Mouse (Mus musculus) ES-Bruce4 (cell line): Measurements from ENCODE around the gene Fuk. TPM values are rescaled to one million over a fixed set of nuclear protein-coding genes. Genes with fewer than 3 reads are reported as not detected.
A peak's percentile ranks its signal among the peaks of the same experiment; 100 is the strongest.

Experiments used
- H3K27ac ChIP-seq: 2 replicates; pipeline ENCODE4 v1.5.1; 2012; ENCODE audit warnings: low read length, inconsistent platforms; ENCODE audit not compliant: insufficient read depth
- H3K27me3 ChIP-seq: 2 replicates; pipeline ENCODE4 v1.6.1; 2012; ENCODE audit warnings: mild to moderate bottlenecking, low read length, inconsistent platforms; ENCODE audit not compliant: control insufficient read depth, poor library complexity, insufficient read depth, severe bottlenecking
- H3K36me3 ChIP-seq: 2 replicates; pipeline ENCODE4 v1.6.1; 2012; ENCODE audit warnings: inconsistent platforms, mild to moderate bottlenecking, low read length, moderate library complexity; ENCODE audit not compliant: control insufficient read depth, poor library complexity, insufficient read depth, severe bottlenecking
- H3K4me1 ChIP-seq: one replicate; pipeline ENCODE4 v1.8.1; 2011; ENCODE audit warnings: low read length; ENCODE audit not compliant: control insufficient read depth, insufficient read depth
- H3K4me3 ChIP-seq: 2 replicates; pipeline ENCODE4 v1.5.1; 2011; ENCODE audit warnings: low read depth, mild to moderate bottlenecking, low read length
- H3K9ac ChIP-seq: 2 replicates; pipeline ENCODE4 v1.6.1; 2012; ENCODE audit warnings: low read depth, mild to moderate bottlenecking, inconsistent platforms; ENCODE audit not compliant: poor library complexity, severe bottlenecking
- H3K9me3 ChIP-seq: replicated peaks from 2 replicates; pipeline ENCODE4 v1.6.1; 2012; ENCODE audit warnings: mild to moderate bottlenecking, low read length, inconsistent platforms; ENCODE audit not compliant: control insufficient read depth, poor library complexity, insufficient read depth, severe bottlenecking
- CTCF ChIP-seq: IDR thresholded peaks from one replicate; pipeline ENCODE4 v1.8.1; 2011; ENCODE audit warnings: low read depth, low read length
- EP300 ChIP-seq: IDR thresholded peaks from 2 replicates; pipeline ENCODE4 v1.6.1; 2011; ENCODE audit warnings: low read depth, low read length; ENCODE audit not compliant: insufficient read depth
- POLR2A ChIP-seq: IDR thresholded peaks from one replicate; pipeline ENCODE4 v1.8.1; 2011; ENCODE audit warnings: low read length; ENCODE audit not compliant: insufficient read depth
- polyA plus RNA-seq: library from polyadenylated mRNA; stranded (reverse); fragments of >200 nt; gene quantifications from 2 replicates; pipeline ENCODE4 v1.2.4, GENCODE M21; 2011; ENCODE audit warnings: low read depth; ENCODE audit not compliant: missing spikeins, insufficient read depth, insufficient read length

Fuk gene
- polyA plus RNA-seq, 1 experiment: 14.8 TPM

DNA sequence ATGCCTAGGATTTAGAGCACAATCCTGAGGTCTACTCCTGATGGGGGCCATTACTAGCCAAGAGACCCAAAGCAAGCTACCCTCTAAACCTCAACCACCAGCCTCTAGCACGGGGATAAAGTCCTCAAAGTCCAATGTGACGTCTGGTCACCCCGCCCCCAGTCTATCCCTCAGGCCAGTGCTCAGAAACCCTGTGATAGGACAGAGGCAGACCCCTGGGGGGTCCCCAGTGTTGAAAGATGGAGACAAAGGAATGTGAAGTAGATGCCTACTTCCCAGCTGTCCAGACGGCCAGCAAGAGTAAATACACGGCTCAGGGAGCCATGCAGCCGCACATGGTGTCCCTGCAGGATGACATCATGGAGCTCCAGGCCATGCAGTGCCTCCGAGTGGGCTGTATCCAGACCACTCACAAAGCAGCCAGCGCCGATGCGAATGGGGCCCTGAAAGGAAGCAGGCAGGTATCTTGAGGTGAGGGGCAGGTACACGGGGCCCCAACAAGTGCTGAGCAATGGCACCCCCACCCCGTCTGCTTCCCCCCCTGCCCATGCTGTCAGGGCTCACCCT lies 12.3 kb downstream of the Fuk start:
- Histone ChIP-seq H3K27me3 (no peaks in the 10 kb centered on the region), H3K4me1 (no peaks in the 10 kb centered on the region), H3K9ac (no peak overlapping the region), H3K36me3 (no peaks in the 10 kb centered on the region), H3K27ac (no peak overlapping the region), H3K9me3 (no peaks in the 10 kb centered on the region), H3K4me3 (no peak overlapping the region)
- TF ChIP-seq EP300 (no peak), CTCF (no peak), POLR2A (no peak)

DNA sequence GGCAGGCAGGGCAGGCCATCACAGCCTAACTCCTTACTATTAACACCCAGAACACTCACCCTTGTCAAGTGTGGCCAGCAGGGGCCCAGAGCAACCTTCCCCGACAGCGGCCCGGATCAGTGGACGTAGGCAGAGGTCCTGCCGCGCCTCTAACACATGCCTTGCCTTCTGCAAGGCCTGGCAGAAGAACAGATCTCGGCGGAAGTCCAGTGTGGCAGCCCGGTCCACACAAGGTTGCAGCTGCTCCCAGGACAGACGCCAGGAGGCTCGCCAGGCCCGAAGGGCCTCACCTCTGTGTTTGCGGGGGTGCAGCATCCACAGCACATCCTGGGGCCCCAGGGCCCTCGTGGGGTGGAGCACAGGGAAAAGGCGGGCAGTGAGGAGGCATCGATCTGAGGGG lies 13.4 kb downstream of the Fuk start:
- H3K27ac ChIP-seq: no peak overlapping the region
- no peaks in the 10 kb centered on the region for H3K36me3 ChIP-seq
- 0 out of 2 replicates have a peak overlapping the region, but pooled peaks have one; percentile 13 for H3K9ac ChIP-seq
- H3K27me3 ChIP-seq: no peaks in the 10 kb centered on the region
- no peak for TF ChIP-seq POLR2A
- TF ChIP-seq CTCF: no peak
- no peak for TF ChIP-seq EP300
- peak overlapping the region; percentile 15 for H3K4me3 ChIP-seq
- H3K4me1 ChIP-seq: no peaks in the 10 kb centered on the region
- no peaks in the 10 kb centered on the region for H3K9me3 ChIP-seq

GRCm38 (mm10) chr8:110888441-110888840 lies 13.8 kb downstream of the Fuk start:
- H3K4me1 ChIP-seq: no peaks in the 10 kb centered on the region
- H3K36me3 ChIP-seq: no peaks in the 10 kb centered on the region
- H3K4me3 ChIP-seq: no peak overlapping the region
- H3K9me3 ChIP-seq: no peaks in the 10 kb centered on the region
- H3K27ac ChIP-seq: no peak overlapping the region
- no peaks in the 10 kb centered on the region for H3K27me3 ChIP-seq
- H3K9ac ChIP-seq: no peak overlapping the region
- TF ChIP-seq EP300: no peak
- no peak for TF ChIP-seq CTCF
- TF ChIP-seq POLR2A: no peak

GRCm38 (mm10) chr8:110887551-110887950 lies 14.7 kb downstream of the Fuk start:
- no peak overlapping the region for H3K4me3 ChIP-seq
- no peaks in the 10 kb centered on the region for H3K9me3 ChIP-seq
- TF ChIP-seq CTCF (no peak), POLR2A (no peak), EP300 (no peak)
- no peaks in the 10 kb centered on the region for H3K4me1 ChIP-seq
- no peak overlapping the region for H3K9ac ChIP-seq
- no peaks in the 10 kb centered on the region for H3K27me3 ChIP-seq
- H3K27ac ChIP-seq: no peak overlapping the region
- H3K36me3 ChIP-seq: peaks cover 2% of the 10 kb centered on the region; the same call in 1 of the 2 replicates

DNA sequence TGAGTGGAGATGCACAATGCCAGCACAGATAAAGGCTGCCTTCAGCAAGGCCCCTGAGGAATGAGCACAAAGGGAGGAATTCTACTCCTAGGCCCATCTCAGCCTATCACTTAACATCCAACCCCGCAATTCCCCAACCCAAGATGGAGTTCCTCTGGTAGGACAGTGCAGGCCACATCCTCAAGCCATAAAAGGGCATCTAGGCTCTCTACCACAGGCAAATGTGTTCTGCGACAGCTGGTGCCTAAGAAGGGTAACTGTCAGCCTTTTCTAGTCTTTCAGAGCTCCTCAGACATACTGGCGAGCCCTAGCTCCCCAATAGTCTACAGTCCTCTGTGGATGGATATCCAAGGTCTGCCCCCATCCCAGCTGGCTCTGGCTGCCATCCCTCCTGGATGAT lies 15.7 kb downstream of the Fuk start:
- Histone ChIP-seq H3K27ac (no peak overlapping the region), H3K36me3 (peaks cover 11% of the 10 kb centered on the region), H3K4me1 (no peaks in the 10 kb centered on the region), H3K9me3 (no peaks in the 10 kb centered on the region), H3K9ac (no peak overlapping the region), H3K4me3 (peak overlapping the region; percentile 44; the same call in 1 of the 2 replicates), H3K27me3 (no peaks in the 10 kb centered on the region)
- TF ChIP-seq CTCF (no peak), POLR2A (no peak), EP300 (no peak)

- no peak overlapping the region for H3K9ac ChIP-seq
- H3K36me3 ChIP-seq: peaks cover 24% of the 10 kb centered on the region
- TF ChIP-seq POLR2A: no peak
- no peak for TF ChIP-seq EP300
- TF ChIP-seq CTCF: no peak
- no peaks in the 10 kb centered on the region for H3K9me3 ChIP-seq
- no peaks in the 10 kb centered on the region for H3K4me1 ChIP-seq
- H3K27ac ChIP-seq: no peak overlapping the region
- no peaks in the 10 kb centered on the region for H3K27me3 ChIP-seq
- H3K4me3 ChIP-seq: no peak overlapping the region
Observed at GRCm38 (mm10) chr8:110883824-110884223, 18.5 kb downstream of the Fuk start.
